29 mouse cellular contexts compared by ENCODE assay signal in the genomic region with DNA sequence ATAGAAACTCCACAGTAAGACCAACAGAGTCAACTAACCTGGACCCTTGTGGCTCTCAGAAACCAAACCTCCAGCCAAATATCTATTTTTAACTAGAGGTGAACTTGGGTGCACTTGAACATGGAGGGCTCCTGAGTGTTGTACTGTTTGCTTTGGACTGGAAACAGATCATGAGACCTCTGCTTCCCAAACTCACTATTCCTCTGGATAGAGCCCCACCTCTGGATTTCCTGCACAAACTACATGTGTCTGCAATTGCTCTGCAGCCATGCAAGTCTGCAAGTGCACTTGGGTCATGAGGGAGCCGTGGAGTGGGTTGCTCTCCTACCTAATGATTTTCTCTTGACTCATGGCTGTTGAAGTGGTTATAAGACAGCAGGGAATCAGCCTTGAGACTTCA.
DNase-seq lines count a peak whose midpoint lies in the region; ATAC-seq lines count a peak whose summit lies in the region.
"Had no signal": no experiment of that assay in that cellular context is flagged by ENCODE, and none has a peak within 500 bp of the region (broad histone marks: within the 10 kb centered on the region; RNA-seq: fewer than 3 reads in every experiment).

No protein-coding gene starts in this region.

- intact Hi-C loops in heart, postnatal 36 days (cut with DNase I) = no loop called here

- H3K9me3 ChIP-seq in limb, embryonic 10.5 days (replicated peaks) = no peaks in the 10 kb centered on the region
- no peaks in the 10 kb centered on the region for H3K9me3 ChIP-seq in forebrain, embryonic 11.5 days (ENCODE audit: control insufficient read depth, low read length)
- H3K9me3 ChIP-seq: embryonic facial prominence, embryonic 10.5 days; embryonic facial prominence, embryonic 15.5 days; forebrain, embryonic 13.5 days; hindbrain, embryonic 12.5 days; intestine, embryonic 15.5 days; lung, embryonic 15.5 days had no signal

- H3K4me1 ChIP-seq in limb, embryonic 10.5 days = no peaks in the 10 kb centered on the region
- H3K4me1 ChIP-seq in forebrain, embryonic 11.5 days (replicated peaks; ENCODE audit: control insufficient read depth, insufficient read depth, low read length) = no peaks in the 10 kb centered on the region
- H3K4me1 ChIP-seq: embryonic facial prominence, embryonic 10.5 days; embryonic facial prominence, embryonic 15.5 days; forebrain, embryonic 13.5 days; hindbrain, embryonic 12.5 days; intestine, embryonic 15.5 days; lung, embryonic 15.5 days had no signal

- DNase-seq in heart, adult 8-10 months (ENCODE audit: low spot score) = peak; percentile 20
- DNase-seq in heart, postnatal 36 days = no peak
- DNase-seq in heart, postnatal 4 days = peak; percentile 4
- peak; percentile 8 for DNase-seq in lung, postnatal 14 days
- DNase-seq in left cerebral cortex, adult 8-10 months (ENCODE audit: low spot score in 2 of 2) = no peak
- DNase-seq in limb, embryonic 10.5 days (ENCODE audit: low spot score) = no peak
- no peak for DNase-seq in forebrain, embryonic 11.5 days (ENCODE audit: low spot score)
- DNase-seq: adrenal gland, postnatal 25 days; cerebellum, adult 18-20 months; cerebellum, postnatal 25 days; gastrocnemius, postnatal 10 days; kidney, adult 2 months; kidney, postnatal 4 days; liver; spleen, adult 18-20 months; thymus, adult 18-20 months; thymus, postnatal 25 days had no signal

- H3K4me2 ChIP-seq in forebrain, embryonic 11.5 days (ENCODE audit: low read depth, low read length, severe bottlenecking) = no peak overlapping the region
- H3K4me2 ChIP-seq: embryonic facial prominence, embryonic 15.5 days; forebrain, embryonic 13.5 days; hindbrain, embryonic 12.5 days; intestine, embryonic 15.5 days; lung, embryonic 15.5 days; midbrain, embryonic 11.5 days had no signal

- no peak overlapping the region for H3K9ac ChIP-seq in forebrain, embryonic 11.5 days (ENCODE audit: low read length)
- H3K9ac ChIP-seq: embryonic facial prominence, embryonic 15.5 days; forebrain, embryonic 13.5 days; hindbrain, embryonic 12.5 days; intestine, embryonic 15.5 days; liver, embryonic 14.5 days; lung, embryonic 15.5 days had no signal

- H3K36me3 ChIP-seq in limb, embryonic 10.5 days = no peaks in the 10 kb centered on the region
- H3K36me3 ChIP-seq in forebrain, embryonic 11.5 days (ENCODE audit: control insufficient read depth, insufficient read depth, low read length) = no peaks in the 10 kb centered on the region
- H3K36me3 ChIP-seq: embryonic facial prominence, embryonic 10.5 days; embryonic facial prominence, embryonic 15.5 days; hindbrain, embryonic 12.5 days; intestine, embryonic 15.5 days; lung, embryonic 15.5 days had no signal

- ATAC-seq in forebrain, embryonic 11.5 days (replicated peaks; ENCODE audit: low FRiP score) = no peak
- ATAC-seq: CD4-positive, CD25-positive, alpha-beta regulatory T cell, adult 4 months; forebrain, embryonic 13.5 days; hindbrain, postnatal 0 days; intestine, embryonic 15.5 days; midbrain, embryonic 16.5 days had no signal

- WGBS in limb, embryonic 10.5 days = 79% methylated on average over 1 of the region's 1 CpGs
- WGBS in forebrain, embryonic 11.5 days = 80% methylated on average over 1 of the region's 1 CpGs

- H3K27me3 ChIP-seq in limb, embryonic 10.5 days (ENCODE audit: low read depth, poor library complexity, severe bottlenecking) = no peaks in the 10 kb centered on the region
- no peaks in the 10 kb centered on the region for H3K27me3 ChIP-seq in forebrain, embryonic 11.5 days (ENCODE audit: control insufficient read depth, insufficient read depth, low read length)
- H3K27me3 ChIP-seq: embryonic facial prominence, embryonic 15.5 days; forebrain, embryonic 13.5 days; hindbrain, embryonic 12.5 days; intestine, embryonic 15.5 days; lung, embryonic 15.5 days had no signal

- no peak overlapping the region for H3K27ac ChIP-seq in limb, embryonic 10.5 days
- H3K27ac ChIP-seq in forebrain, embryonic 11.5 days (ENCODE audit: low read depth, low read length) = no peak overlapping the region
- H3K27ac ChIP-seq: embryonic facial prominence, embryonic 10.5 days; embryonic facial prominence, embryonic 15.5 days; forebrain, embryonic 13.5 days; hindbrain, embryonic 12.5 days; hindbrain, postnatal 0 days; intestine, embryonic 15.5 days; liver, embryonic 14.5 days; lung, embryonic 15.5 days; stomach, postnatal 0 days had no signal

- no peak overlapping the region for H3K4me3 ChIP-seq in limb, embryonic 10.5 days
- H3K4me3 ChIP-seq in forebrain, embryonic 11.5 days (ENCODE audit: low read depth, low read length) = no peak overlapping the region
- H3K4me3 ChIP-seq: embryonic facial prominence, embryonic 10.5 days; embryonic facial prominence, embryonic 15.5 days; forebrain, embryonic 13.5 days; hindbrain, embryonic 12.5 days; intestine, embryonic 15.5 days; lung, embryonic 15.5 days had no signal

Comparison
In these comparisons a context has a peak if more than half of its experiments do, and no peak if none do; other contexts are left out.
1. DNase-seq: peak in heart, adult 8-10 months (single experiment), heart, postnatal 4 days (single experiment) and lung, postnatal 14 days (single experiment); none in heart, postnatal 36 days (0 of 2), left cerebral cortex, adult 8-10 months (0 of 2), limb, embryonic 10.5 days (single experiment) and forebrain, embryonic 11.5 days (single experiment).